Mouse (Mus musculus) cerebellum, adult 2 months (tissue): ENCODE data around the gene Gpr1.

Experiments used
- CTCF ChIP-seq: fragments of 200-500 bp; IDR thresholded peaks from 2 replicates; pipeline ENCODE4 v1.5.1; 2011; ENCODE audit warnings: low read depth, mild to moderate bottlenecking, control low read depth, low read length, moderate library complexity, borderline replicate concordance; ENCODE audit not compliant: insufficient read depth
- POLR2A ChIP-seq: fragments of 200-500 bp; IDR thresholded peaks from 2 replicates; pipeline ENCODE4 v1.6.1; 2011; ENCODE audit warnings: low read length, control low read depth, borderline replicate concordance; ENCODE audit not compliant: insufficient read depth

- no peak for TF ChIP-seq CTCF
- no peak for TF ChIP-seq POLR2A
Observed at GRCm38 (mm10) chr1:63247831-63248359, 33.6 kb upstream of the Gpr1 start.
